Mouse (Mus musculus): Measurements from ENCODE around the gene Cycs.

DNA sequence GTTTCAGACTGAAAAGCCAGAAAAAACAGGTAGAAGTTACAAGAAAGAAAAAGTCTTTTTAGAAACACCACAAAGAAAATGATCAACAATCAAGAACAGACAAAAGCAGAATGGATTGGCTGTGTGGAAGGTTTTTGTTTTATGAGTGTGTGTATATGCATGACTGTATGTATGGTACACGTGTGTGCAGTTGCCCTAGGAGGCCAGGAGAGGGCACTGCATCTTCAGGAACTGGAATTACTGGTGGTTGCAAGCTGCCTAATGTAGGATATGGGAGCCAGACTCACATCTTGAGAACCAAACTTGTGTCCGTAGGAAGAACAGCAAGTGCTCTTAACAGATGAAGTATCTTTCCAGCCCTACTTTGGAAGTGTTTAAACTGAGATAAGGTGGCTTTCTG is 28.0 kb upstream of the Cycs start:
- no peak for TF ChIP-seq CTCF (IDR thresholded peaks at IDR 0.05; ENCODE audit: borderline replicate concordance, insufficient read depth, low read length)
- TF ChIP-seq POLR2A (IDR thresholded peaks at IDR 0.05; ENCODE audit: low read depth, low read length) = no peak
